Mouse (Mus musculus) lung, postnatal 0 days (tissue): Measurements from ENCODE around the gene Tnfrsf13c. TPM values are rescaled to one million over a fixed set of nuclear protein-coding genes. Genes with fewer than 3 reads are reported as not detected.

Experiments
- ATAC-seq: fragments of 200-750 bp; cut with Nextera tagmentation; 2 replicates; pipeline ENCODE4 v1.8.0; 2017; ENCODE audit warnings: moderate library complexity
- DNase-seq: peaks from one replicate; pipeline ENCODE4 v3.0.0-alpha.2; 2016; ENCODE audit warnings: low spot score
- H3K27ac ChIP-seq: fragments of 300-500 bp; sonication (generic); 2 replicates; pipeline ENCODE4 v1.5.1; 2014; ENCODE audit warnings: antibody characterized with exemption, mild to moderate bottlenecking, low read length, mixed read lengths
- H3K27me3 ChIP-seq: fragments of 300-500 bp; sonication (generic); replicated peaks from 2 replicates; pipeline ENCODE4 v1.6.1; 2014; ENCODE audit warnings: low read length, mixed read lengths; ENCODE audit not compliant: insufficient read depth
- H3K36me3 ChIP-seq: fragments of 300-500 bp; sonication (generic); 2 replicates; pipeline ENCODE4 v1.6.1; 2014; ENCODE audit warnings: low read length, mixed read lengths; ENCODE audit not compliant: insufficient read depth
- H3K4me1 ChIP-seq: fragments of 300-500 bp; sonication (generic); 2 replicates; pipeline ENCODE4 v1.6.1; 2014; ENCODE audit warnings: antibody characterized with exemption, low read depth, low read length, mixed read lengths; ENCODE audit not compliant: insufficient read depth
- H3K4me2 ChIP-seq: fragments of 300-500 bp; sonication (generic); replicated peaks from 2 replicates; pipeline ENCODE4 v1.6.1; 2014; ENCODE audit warnings: low read depth, mild to moderate bottlenecking, low read length, moderate library complexity, mixed read lengths
- H3K4me3 ChIP-seq: fragments of 300-500 bp; sonication (generic); 2 replicates; pipeline ENCODE4 v1.5.1; 2014; ENCODE audit warnings: low read depth, low read length
- H3K9ac ChIP-seq: fragments of 300-500 bp; sonication (generic); replicated peaks from 2 replicates; pipeline ENCODE4 v1.6.1; 2014; ENCODE audit warnings: low read depth, mild to moderate bottlenecking
- H3K9me3 ChIP-seq: fragments of 300-500 bp; sonication (generic); 2 replicates; pipeline ENCODE4 v1.6.1; 2016; ENCODE audit warnings: low read length, mixed read lengths
- CTCF ChIP-seq: IDR thresholded peaks from 2 replicates; pipeline ENCODE4 v1.5.1; 2016; ENCODE audit warnings: antibody characterized with exemption, mild to moderate bottlenecking
- EP300 ChIP-seq: IDR thresholded peaks from 2 replicates; pipeline ENCODE4 v1.6.1; 2016; ENCODE audit warnings: antibody characterized with exemption, mild to moderate bottlenecking, control low read depth
- WGBS: fragments of 180-500 bp; shearing (Covaris S2); extraction: QIAGEN DNeasy Blood & Tissue Kit; methylation state at CpG from one replicate; pipeline ENCODE4 v1.1.7; 2014; 5-methylcytosine and 5-hydroxymethylcytosine counted together
- polyA plus RNA-seq: library from polyadenylated mRNA; unstranded; fragments of >200 nt; fragmentation: Nextera tagmentation; extraction: Ambion mirVana; gene quantifications from 2 replicates; pipeline ENCODE4 v1.2.1, GENCODE M21; 2015

Tnfrsf13c gene
- polyA plus RNA-seq, 1 experiment from 2014 or later, result 0.07 TPM

- Histone ChIP-seq H3K36me3 (peaks cover 37% of the 10 kb centered on the region), H3K9ac (no peak overlapping the region), H3K9me3 (no peaks in the 10 kb centered on the region), H3K4me3 (no peak overlapping the region), H3K27me3 (peaks cover 19% of the 10 kb centered on the region), H3K27ac (no peak overlapping the region), H3K4me1 (no peaks in the 10 kb centered on the region), H3K4me2 (no peak overlapping the region)
- TF ChIP-seq CTCF, result no peak
- TF ChIP-seq EP300, result no peak
- 68% methylated on average over 9 of the region's 10 CpGs for WGBS
- no peak for ATAC-seq
- DNase-seq, result no peak
Observed at GRCm38 (mm10) chr15:82204680-82205371, 19.3 kb downstream of the Tnfrsf13c start.

DNA sequence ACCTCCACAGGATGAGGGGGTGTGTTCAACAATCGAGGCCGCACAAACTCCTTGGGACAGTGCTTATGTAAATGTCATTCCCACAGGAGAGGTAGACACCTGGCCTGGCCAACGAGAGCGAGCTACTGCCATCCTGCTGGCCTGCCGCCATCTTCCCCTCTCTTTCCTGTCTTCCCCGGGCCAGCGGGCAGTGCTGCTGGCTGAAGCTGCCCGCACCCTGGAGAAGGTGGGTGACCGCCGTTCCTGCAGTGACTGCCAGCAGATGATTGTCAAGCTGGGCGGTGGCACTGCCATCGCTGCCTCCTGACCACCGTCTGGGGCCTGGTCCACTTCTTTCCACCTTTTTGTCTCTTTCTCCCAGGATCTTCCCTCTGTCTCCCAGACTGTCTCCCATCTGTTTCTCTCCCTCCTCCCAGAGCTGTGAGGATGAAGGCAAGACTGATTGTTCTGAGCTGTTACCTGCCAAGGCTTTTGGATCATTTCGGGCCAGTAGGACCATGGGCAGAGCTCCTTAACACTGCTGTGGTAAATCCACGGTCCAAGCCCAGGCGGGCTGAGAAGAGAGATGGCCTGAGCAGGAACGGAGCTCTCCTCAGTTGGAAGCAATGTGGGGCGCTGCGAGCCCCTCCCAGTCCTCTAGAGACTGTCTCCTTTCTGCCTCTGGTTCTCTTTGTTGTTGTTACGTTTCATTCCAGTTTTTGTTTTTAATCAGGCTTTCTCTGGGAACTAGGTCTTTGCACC lies 20.4 kb downstream of the Tnfrsf13c start:
- 87% methylated on average over 20 of the region's 20 CpGs for WGBS
- H3K36me3 ChIP-seq, result peaks cover 45% of the 10 kb centered on the region
- no peak overlapping the region for H3K4me3 ChIP-seq
- no peak overlapping the region for H3K27ac ChIP-seq
- ATAC-seq (no peak), DNase-seq (no peak)
- TF ChIP-seq CTCF (no peak), EP300 (no peak)
- H3K9me3 ChIP-seq, result no peaks in the 10 kb centered on the region
- H3K4me1 ChIP-seq, result no peaks in the 10 kb centered on the region
- H3K27me3 ChIP-seq, result peaks cover 17% of the 10 kb centered on the region; the same call in 1 of the 2 replicates
- no peak overlapping the region for H3K9ac ChIP-seq
- no peak overlapping the region for H3K4me2 ChIP-seq

- DNase-seq (no peak), ATAC-seq (no peak)
- no peak overlapping the region for H3K9ac ChIP-seq
- no peak overlapping the region for H3K4me2 ChIP-seq
- H3K27me3 ChIP-seq, result peaks cover 12% of the 10 kb centered on the region; the same call in 1 of the 2 replicates
- H3K4me3 ChIP-seq, result no peak overlapping the region
- peaks cover 52% of the 10 kb centered on the region for H3K36me3 ChIP-seq
- H3K27ac ChIP-seq, result no peak overlapping the region
- 97% methylated on average over 10 of the region's 10 CpGs for WGBS
- no peak for TF ChIP-seq EP300
- no peak for TF ChIP-seq CTCF
- H3K4me1 ChIP-seq, result no peaks in the 10 kb centered on the region
- H3K9me3 ChIP-seq, result no peaks in the 10 kb centered on the region
Observed at GRCm38 (mm10) chr15:82203090-82203489, 21.1 kb downstream of the Tnfrsf13c start.

GRCm38 (mm10) chr15:82202086-82202485 lies 22.1 kb downstream of the Tnfrsf13c start:
- Histone ChIP-seq H3K36me3 (peaks cover 62% of the 10 kb centered on the region), H3K27ac (no peak overlapping the region), H3K9me3 (no peaks in the 10 kb centered on the region), H3K4me2 (no peak overlapping the region), H3K4me3 (no peak overlapping the region), H3K4me1 (no peaks in the 10 kb centered on the region), H3K9ac (no peak overlapping the region), H3K27me3 (peaks cover 11% of the 10 kb centered on the region; the same call in 1 of the 2 replicates)
- TF ChIP-seq EP300, result no peak
- TF ChIP-seq CTCF, result no peak
- ATAC-seq, result no peak
- 90% methylated on average over 6 of the region's 6 CpGs for WGBS
- DNase-seq, result no peak

- Histone ChIP-seq H3K4me1 (no peaks in the 10 kb centered on the region), H3K36me3 (peaks cover 78% of the 10 kb centered on the region), H3K4me2 (no peak overlapping the region), H3K9ac (no peak overlapping the region), H3K9me3 (no peaks in the 10 kb centered on the region), H3K4me3 (no peak overlapping the region), H3K27me3 (no peaks in the 10 kb centered on the region), H3K27ac (no peak overlapping the region)
- 85% methylated on average over 12 of the region's 12 CpGs for WGBS
- TF ChIP-seq CTCF (no peak), EP300 (no peak)
- ATAC-seq, result no peak
- no peak for DNase-seq
Observed at GRCm38 (mm10) chr15:82199546-82199945, 24.6 kb downstream of the Tnfrsf13c start.

- DNase-seq, result no peak
- TF ChIP-seq CTCF (no peak), EP300 (no peak)
- H3K4me2 ChIP-seq, result no peak overlapping the region
- no peak overlapping the region for H3K27ac ChIP-seq
- WGBS, result 85% methylated on average over 7 of the region's 7 CpGs
- H3K9ac ChIP-seq, result no peak overlapping the region
- H3K4me1 ChIP-seq, result no peaks in the 10 kb centered on the region
- H3K27me3 ChIP-seq, result no peaks in the 10 kb centered on the region
- H3K4me3 ChIP-seq, result no peak overlapping the region
- peaks cover 76% of the 10 kb centered on the region for H3K36me3 ChIP-seq
- ATAC-seq, result no peak
- no peaks in the 10 kb centered on the region for H3K9me3 ChIP-seq
Observed at GRCm38 (mm10) chr15:82198342-82198741, 25.8 kb downstream of the Tnfrsf13c start.
